Mouse (Mus musculus) heart, postnatal 0 days (tissue): ENCODE results near the gene Lin54.

Experiments
- CTCF ChIP-seq: IDR thresholded peaks from 2 replicates; pipeline ENCODE4 v1.5.1; 2016; ENCODE audit warnings: antibody characterized with exemption, control low read depth, low read depth
- EP300 ChIP-seq: IDR thresholded peaks from 2 replicates; pipeline ENCODE4 v1.6.1; 2016; ENCODE audit warnings: antibody characterized with exemption, low read depth

DNA sequence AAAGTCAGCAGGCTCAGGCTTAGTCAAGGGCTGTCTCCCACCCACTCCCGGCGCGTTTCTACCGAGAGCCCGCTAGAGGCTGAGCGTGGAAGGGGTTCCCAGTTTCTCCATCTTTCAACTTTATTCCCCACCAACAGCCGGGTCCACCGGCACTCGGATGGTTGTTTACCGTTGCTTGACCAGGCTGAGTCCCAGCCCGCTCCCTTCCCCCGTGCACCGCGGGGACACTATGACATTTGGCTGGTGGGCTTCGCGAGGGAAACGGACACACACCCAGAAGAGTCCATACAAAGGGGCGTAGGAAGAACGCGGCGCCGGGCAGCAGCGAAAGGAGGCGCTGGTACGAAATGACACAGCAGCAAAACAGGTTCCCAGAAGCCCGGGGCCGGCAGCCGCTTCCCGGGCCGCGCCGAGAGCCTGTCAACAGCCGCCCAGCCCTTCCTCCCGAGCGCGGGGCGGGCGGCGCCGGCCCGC is 571 bp downstream of the Lin54 start:
- TF ChIP-seq CTCF (no peak; the same call in 1 of the 2 replicates), EP300 (no peak)
